Mouse (Mus musculus): ENCODE results near the gene Prdx5. TPM values are rescaled to one million over a fixed set of nuclear protein-coding genes. Genes with fewer than 3 reads are reported as not detected.
A peak's percentile ranks its signal among the peaks of the same experiment; 100 is the strongest.

The Prdx5 gene
- 127 and 130 TPM in 2 replicates for total RNA-seq (2012; rRNA removed)
- 100 to 1,000 TPM in 1 of 2 experiments, not detected in 1; 246 TPM for polyA plus RNA-seq (2012; ENCODE audit: insufficient read depth in 1 of 2, insufficient read length in 2 of 2, low read depth in 1 of 2, low replicate concordance in 2 of 2, missing spikeins in 1 of 2)

- Histone ChIP-seq H3K4me3 (ENCODE audit: control insufficient read depth in 1 of 2, insufficient read depth in 1 of 2, low read depth in 2 of 2, low read length in 2 of 2) (peak within 1 kb of the TSS; percentile 65 to 88), H3K79me2 (ENCODE audit: control insufficient read depth, insufficient read depth, low read length, poor library complexity) (peaks cover 30% of the 10 kb centered on the region), H3K27ac (ENCODE audit: control insufficient read depth, low read depth, low read length) (peak within 1 kb of the TSS; percentile 99), H3K4me1 (ENCODE audit: control insufficient read depth in 1 of 2, insufficient read depth in 2 of 2, low read length in 2 of 2) (peaks cover 0 to 8% of the 10 kb centered on the region in 2 experiments; a peak in 2 of 4 replicates), H3K27me3 (ENCODE audit: control insufficient read depth in 1 of 2, insufficient read depth in 2 of 2, low read length in 2 of 2) (no peaks in the 10 kb centered on the region), H3K9me3 (replicated peaks; ENCODE audit: insufficient read depth, low read length) (no peaks in the 10 kb centered on the region), H3K9ac (ENCODE audit: control insufficient read depth, low read depth, low read length, poor library complexity, severe bottlenecking) (peak within 1 kb of the TSS; percentile 92), H3K36me3 (ENCODE audit: control insufficient read depth in 1 of 2, insufficient read depth in 2 of 2, low read length in 2 of 2) (peaks cover 3 to 10% of the 10 kb centered on the region in 2 experiments)
- DNase-seq (ENCODE audit: low read depth, low spot score): peak; percentile 98
- TF ChIP-seq SMC3 (IDR thresholded peaks at IDR 0.05; ENCODE audit: low read depth, low read length): 0 out of 2 replicates have a peak, but pooled peaks have one; percentile 13
- TF ChIP-seq MXI1 (IDR thresholded peaks at IDR 0.05; ENCODE audit: low read depth, low read length): peak; percentile 95
- no peak for TF ChIP-seq UBTF (IDR thresholded peaks at IDR 0.05; ENCODE audit: borderline replicate concordance, insufficient read depth, low read depth, low read length)
- TF ChIP-seq MYB (IDR thresholded peaks at IDR 0.05; ENCODE audit: low read depth, low read length): peak; percentile 83
- no peak for TF ChIP-seq GABPA (IDR thresholded peaks at IDR 0.05; ENCODE audit: low read depth, low read length)
- TF ChIP-seq MAX (IDR thresholded peaks at IDR 0.05; ENCODE audit: low read length): peak; percentile 88
- peak; percentile 89 for TF ChIP-seq SIN3A (IDR thresholded peaks at IDR 0.05; ENCODE audit: low read length)
- peak; percentile 62 for TF ChIP-seq TCF12 (IDR thresholded peaks at IDR 0.05; ENCODE audit: low read depth, low read length)
- TF ChIP-seq NELFE (IDR thresholded peaks at IDR 0.05; ENCODE audit: low read depth, low read length): peak; percentile 83
- no peak for TF ChIP-seq CHD1 (IDR thresholded peaks at IDR 0.05; ENCODE audit: low read depth, low read length)
- TF ChIP-seq JUND (IDR thresholded peaks at IDR 0.05; ENCODE audit: low read depth, low read length): no peak
- peak; percentile 87 for TF ChIP-seq HCFC1 (IDR thresholded peaks at IDR 0.05; ENCODE audit: low read depth, low read length)
- TF ChIP-seq KAT2A (conservative IDR thresholded peaks at IDR 0.05; ENCODE audit: low read depth, low read length): peak; percentile 77
- peak; percentile 65 for TF ChIP-seq USF1 (IDR thresholded peaks at IDR 0.05; ENCODE audit: low read depth, low read length)
- peak; percentile 84; the same call in 1 of the 2 replicates for TF ChIP-seq POLR2AphosphoS2 (IDR thresholded peaks at IDR 0.05; ENCODE audit: low read length)
- TF ChIP-seq TBP (IDR thresholded peaks at IDR 0.05; ENCODE audit: low read depth, low read length): peak; percentile 70
- no peak for TF ChIP-seq ZKSCAN1 (IDR thresholded peaks at IDR 0.05; ENCODE audit: low read depth, low read length)
- TF ChIP-seq EP300 (IDR thresholded peaks at IDR 0.05; ENCODE audit: low read depth in 1 of 2, low read length in 2 of 2): peak in 1 of 2 experiments; percentile 67; a peak in 2 of 4 replicates
- peak; percentile 90 to 94 for TF ChIP-seq POLR2A (IDR thresholded peaks at IDR 0.05; ENCODE audit: control insufficient read depth in 1 of 2, insufficient read depth in 1 of 2, low read depth in 1 of 2, low read length in 2 of 2, poor library complexity in 1 of 2)
- TF ChIP-seq CHD2 (IDR thresholded peaks at IDR 0.05; ENCODE audit: low read length): peak; percentile 68
- TF ChIP-seq ETS1 (IDR thresholded peaks at IDR 0.05; ENCODE audit: low read depth, low read length): peak; percentile 52
- no peak for TF ChIP-seq CTCF (IDR thresholded peaks at IDR 0.05 in 2 of 3, conservative IDR thresholded peaks at IDR 0.05 in 1 of 3; ENCODE audit: control insufficient read depth in 1 of 3, insufficient read depth in 1 of 3, low read depth in 2 of 3, low read length in 3 of 3, poor library complexity in 1 of 3, severe bottlenecking in 1 of 3)
- peak; percentile 63; the same call in 1 of the 2 replicates for TF ChIP-seq BHLHE40 (IDR thresholded peaks at IDR 0.05; ENCODE audit: borderline replicate concordance, low read depth, low read length)
- no peak for TF ChIP-seq GATA1 (IDR thresholded peaks at IDR 0.05; ENCODE audit: low read depth, low read length)
- no peak for TF ChIP-seq MEF2A (IDR thresholded peaks at IDR 0.05; ENCODE audit: extremely low read depth, insufficient replicate concordance, low read depth, low read length, poor library complexity, severe bottlenecking)
- peak; percentile 90 for TF ChIP-seq ELF1 (IDR thresholded peaks at IDR 0.05; ENCODE audit: low read depth, low read length)
- no peak for TF ChIP-seq NRF1 (IDR thresholded peaks at IDR 0.05; ENCODE audit: insufficient read depth, low read depth, low read length, poor library complexity, severe bottlenecking)
- peak; percentile 68; the same call in 1 of the 2 replicates for TF ChIP-seq POLR2AphosphoS5 (IDR thresholded peaks at IDR 0.05; ENCODE audit: borderline replicate concordance, low read depth, low read length)
- peak; percentile 50; the same call in 1 of the 2 replicates for TF ChIP-seq E2F4 (IDR thresholded peaks at IDR 0.05; ENCODE audit: borderline replicate concordance, low read depth, low read length)
- peak; percentile 16 for TF ChIP-seq ZMIZ1 (IDR thresholded peaks at IDR 0.05; ENCODE audit: low read depth, low read length)
- TF ChIP-seq RCOR1 (IDR thresholded peaks at IDR 0.05; ENCODE audit: low read depth, low read length): peak; percentile 46; the same call in 1 of the 2 replicates
- peak; percentile 94 for TF ChIP-seq MYC (IDR thresholded peaks at IDR 0.05; ENCODE audit: low read depth, low read length)
- peak; percentile 33; the same call in 1 of the 2 replicates for TF ChIP-seq MAZ (IDR thresholded peaks at IDR 0.05; ENCODE audit: low read depth, low read length)
These were observed at the start of gene Prdx5, which contains the start of gene Trmt112 for GRCm38 (mm10) chr19:6909507-6910289. TSS of gene Prdx5 (minus strand) at chr19:6910106. TSS of gene Trmt112 (plus strand) at chr19:6909698.
